Mouse (Mus musculus) ovary, postnatal 36 days (tissue): ENCODE measurements around the gene Catsperd.
"Not testable (repeated sequence)": the region's sequence is repeated elsewhere in the genome, so short reads cannot be mapped to it uniquely, and the experiment has no call there.

Source experiments
- DNase-seq: peaks from one replicate; pipeline ENCODE4 v3.0.0; 2022; ENCODE audit warnings: low spot score, mixed read lengths

Gene Catsperd

DNA sequence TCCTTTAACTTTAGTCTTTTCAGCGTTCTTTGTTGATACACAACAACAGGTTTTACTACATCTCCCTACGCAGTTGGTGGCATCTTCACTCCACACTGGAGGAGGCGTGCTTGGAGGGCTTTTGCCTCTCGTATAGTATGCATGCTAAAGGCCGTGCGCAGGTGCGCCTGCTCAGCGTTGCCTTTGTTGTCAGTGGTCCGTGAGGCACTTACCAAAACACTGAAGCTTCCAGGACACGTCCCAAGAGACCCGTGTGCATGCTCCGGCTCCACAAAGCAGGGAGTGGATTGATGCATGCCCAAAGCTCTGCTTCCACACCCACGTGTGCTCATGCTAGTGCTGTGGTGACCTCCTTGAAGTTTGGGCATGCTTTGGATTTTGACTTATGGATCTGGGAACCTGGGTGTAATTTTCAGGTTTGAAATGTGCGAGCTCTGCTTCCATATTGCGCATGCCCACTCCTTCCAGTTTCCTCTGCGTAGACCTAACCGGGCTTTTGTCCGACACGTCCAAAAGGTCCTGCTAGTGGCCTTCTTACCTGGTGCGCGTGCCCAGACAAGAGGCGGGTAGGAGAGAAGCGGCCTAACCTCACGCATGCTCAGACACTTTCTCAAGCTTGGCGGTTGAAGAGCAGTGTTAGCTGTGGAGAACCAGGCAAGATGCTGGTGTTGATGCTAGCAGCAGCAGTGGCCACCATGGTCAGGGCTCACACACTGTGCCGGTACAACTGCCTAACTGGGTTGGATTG lies at the start of gene Catsperd:
Gene Catsperd, plus strand, starts transcription at position 614 of the 748 bp plus-strand sequence.
- no peak for DNase-seq

DNA sequence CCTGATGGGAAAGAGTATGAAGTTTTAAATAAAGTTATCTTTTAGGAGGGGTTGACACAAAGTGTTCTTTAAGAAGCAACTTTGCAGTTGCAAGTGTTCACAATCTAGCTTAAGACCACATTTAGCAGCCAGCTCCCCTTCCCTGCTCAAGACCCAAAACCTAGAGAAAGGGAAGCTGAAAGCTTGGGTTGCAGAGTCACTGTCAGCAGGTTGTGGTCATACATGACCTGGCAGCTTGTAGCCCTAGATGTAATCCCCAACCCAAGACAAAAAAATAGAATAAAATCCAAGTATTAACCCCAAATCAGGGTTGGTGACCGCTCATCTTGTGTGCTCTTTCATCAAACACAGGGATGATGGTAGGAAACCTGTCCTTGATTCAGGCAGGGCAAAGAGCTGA lies 44.9 kb upstream of the Catsperd start:
- no peak for DNase-seq

DNA sequence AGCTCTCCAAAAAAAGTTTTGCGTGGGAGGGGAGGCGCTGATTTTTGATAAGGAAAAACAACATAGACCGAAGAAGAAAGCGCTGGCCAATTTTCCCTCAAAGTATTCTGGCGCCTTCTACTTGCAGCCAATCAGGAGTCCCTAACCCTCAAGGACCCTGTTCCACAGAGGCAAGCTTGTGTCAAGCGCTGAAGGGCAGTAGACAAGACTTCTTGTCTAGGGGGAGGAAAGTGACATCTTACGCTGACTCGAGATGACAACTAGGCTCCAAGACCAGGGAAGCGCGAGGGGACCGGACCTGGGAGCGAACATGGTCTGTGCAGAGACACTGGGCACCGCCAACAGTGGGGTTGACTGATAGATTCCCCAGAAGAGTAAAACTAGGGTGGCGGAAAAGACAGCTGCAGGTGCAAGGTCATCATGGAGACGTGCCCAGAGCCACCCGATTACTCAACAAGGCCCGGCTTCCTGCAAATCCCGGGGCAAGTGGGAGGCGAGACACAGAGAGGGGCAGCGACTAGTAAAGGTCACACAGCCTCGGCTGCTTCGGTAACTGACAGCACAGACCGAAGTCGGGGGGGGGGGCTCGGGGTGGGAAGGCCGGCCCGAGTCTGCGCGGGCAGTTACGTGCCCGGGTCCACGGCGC lies 44.2 kb upstream of the Catsperd start:
- peak; percentile 43 for DNase-seq

DNA sequence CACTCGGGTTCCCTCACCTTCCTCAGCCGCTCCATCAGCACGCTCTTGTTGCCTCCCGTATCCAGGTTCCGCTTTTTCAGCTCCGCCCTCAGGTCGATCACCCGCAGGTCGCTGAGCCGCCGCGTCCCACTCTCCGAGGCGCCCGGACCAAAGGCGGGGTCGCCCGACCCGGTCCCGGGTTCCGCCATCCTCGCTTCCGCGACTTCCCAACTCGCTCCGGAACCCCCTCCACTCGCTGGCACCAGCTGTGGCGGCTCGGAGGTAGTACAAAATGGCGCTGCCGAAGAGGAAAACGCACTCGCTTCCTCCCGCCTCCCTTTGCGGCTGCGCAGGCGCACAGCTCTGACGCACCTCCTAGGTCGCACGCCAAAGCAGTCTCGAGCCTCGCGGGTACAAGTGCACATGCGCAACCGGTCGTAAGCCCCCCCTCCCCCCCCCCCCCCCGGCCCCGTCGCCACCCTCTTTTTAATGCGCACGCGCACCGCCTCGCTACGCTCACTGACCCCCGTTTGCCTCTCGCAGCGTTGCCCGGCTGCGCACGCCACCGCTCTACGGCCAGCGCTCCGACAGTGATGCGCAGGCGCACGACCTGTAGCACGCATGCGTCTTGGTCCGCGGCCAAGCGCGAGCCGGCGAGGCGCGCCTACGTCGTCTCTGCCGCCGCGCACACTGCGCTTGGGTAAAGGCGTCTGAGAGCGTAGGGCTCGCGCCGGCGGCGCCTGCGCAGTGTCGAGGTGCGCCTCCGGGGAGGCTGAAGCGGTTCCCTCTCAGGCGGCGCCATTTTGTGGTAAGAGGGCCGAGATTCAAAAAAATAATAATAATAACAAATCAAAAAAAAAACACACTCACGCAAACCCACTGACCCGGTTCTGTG lies 43.4 kb upstream of the Catsperd start, which contains the start of the genes Safb2 and Safb:
Gene Safb2, minus strand, starts transcription at position 329 of the 874 bp plus-strand sequence.
Gene Safb, plus strand, starts transcription at position 569 of the 874 bp plus-strand sequence.
- peak; percentile 100 for DNase-seq

DNA sequence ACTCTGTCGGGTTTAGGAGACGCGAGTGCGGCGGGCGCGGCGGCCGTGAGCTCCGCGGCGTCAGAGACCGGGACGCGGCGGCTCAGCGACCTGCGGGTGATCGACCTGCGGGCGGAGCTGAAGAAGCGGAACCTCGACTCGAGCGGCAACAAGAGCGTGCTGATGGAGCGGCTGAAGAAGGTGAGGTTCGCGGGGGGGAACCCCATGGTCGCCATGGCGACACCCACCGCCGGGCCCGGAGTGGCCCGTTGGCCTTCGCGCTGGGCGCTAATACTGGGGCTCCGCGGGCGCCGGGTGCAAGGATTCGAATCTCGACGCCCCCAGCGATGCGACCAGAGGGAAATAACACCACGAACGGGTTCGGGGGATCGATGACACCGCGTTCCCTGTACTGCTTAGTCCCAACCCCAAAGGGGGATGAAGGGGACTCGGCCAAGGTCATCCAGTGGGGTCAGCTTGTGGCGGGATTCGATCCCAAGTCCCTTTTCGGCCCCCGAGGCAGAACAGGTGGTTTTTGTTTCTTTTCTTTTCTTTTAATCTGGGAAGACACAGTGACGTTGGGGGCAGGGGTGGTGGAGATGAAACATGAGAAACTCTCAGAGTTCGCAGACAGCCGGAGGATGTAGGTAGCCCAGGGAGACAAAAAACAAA lies 42.6 kb upstream of the Catsperd start:
- DNase-seq, result peak; percentile 65

DNA sequence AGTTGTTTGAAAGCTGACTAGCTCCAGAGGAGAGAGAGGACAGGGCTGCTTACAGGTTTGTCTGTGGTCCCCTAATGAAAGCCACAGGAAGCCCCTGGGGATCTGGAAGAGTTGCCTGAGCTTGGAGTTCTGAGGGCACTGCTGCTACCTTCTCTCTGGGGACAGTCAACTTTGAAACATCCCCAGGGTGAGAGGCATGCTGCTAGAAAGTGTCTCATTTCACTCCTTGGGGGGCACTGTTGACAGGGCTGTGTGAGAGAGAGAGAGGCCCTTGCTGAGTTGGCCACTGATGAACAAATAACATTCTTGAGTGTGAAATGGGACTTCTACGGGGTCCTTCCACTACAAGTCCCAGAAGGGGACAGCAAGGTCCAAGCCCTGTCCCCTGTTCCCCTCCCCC lies 40.2 kb upstream of the Catsperd start:
- DNase-seq, result no peak

DNA sequence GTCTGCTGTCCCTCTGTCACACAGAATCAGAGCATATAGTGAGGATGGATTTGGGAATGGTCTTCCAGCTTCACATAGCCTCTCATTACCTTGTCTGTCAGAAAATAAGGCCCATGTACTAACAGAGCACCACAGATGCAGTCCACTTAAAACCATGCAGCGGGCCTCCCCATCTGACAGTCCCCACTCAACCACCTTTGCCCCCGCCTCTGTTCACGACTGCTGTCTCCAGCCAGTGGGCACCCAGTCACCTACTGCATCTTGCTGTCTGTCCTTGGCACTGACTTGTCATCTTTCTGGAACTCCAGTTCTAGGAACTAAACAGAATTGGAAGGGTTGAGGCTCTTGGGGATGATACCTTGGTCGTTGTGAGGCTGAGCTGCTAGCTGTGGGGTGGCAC lies 39.0 kb upstream of the Catsperd start:
- DNase-seq, result no peak

DNA sequence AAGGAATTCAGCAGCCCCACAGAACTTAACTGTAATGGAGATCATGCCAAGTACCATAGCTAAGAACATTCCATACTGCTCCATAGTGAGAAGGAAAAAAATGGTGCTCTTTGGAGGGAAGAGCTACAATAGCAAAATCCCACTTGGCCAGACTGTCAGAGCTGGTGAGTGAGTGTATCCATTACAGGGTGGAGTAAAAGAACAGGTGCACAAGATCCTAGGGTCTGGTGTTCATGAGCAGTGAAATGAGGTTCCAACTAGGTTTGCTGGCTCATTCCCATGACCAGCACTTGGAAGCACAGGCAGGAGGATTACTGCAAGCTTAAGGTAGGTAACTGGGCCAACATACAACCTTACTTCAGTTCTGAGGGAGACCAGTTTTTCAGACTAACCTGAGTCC lies 35.4 kb upstream of the Catsperd start:
- no peak for DNase-seq

DNA sequence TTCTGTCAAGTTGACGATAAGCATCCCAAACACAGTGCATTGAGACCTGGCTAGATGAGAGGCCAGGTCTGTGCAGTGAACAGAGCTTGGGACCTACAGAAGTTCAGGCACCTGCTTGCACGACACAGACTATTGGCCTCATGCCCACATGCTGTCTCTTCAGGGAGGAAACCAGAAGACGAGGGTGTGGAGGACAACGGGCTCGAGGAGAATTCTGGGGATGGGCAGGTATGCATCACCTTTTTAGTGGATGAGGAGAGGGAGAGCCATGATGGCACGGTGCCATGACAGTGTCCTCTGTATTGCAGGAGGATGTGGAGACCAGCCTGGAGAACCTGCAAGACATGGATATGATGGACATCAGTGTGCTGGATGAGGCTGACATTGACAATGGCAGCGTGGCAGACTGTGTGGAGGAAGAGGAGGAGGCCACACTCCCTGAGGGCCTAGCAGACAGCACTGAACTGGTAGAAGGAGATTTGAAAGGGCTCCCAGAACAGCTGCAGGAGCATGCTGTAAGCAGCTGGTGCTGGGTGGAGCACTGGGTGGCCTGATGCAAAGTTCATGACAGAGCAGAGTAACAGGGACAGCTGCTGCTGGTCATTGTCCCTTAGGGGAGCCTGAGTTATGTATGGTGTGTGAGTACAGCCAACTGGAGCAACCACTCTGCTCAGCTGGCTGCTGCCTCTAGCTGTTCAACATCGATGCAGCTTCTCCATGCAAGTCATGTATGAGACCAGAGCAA lies 34.2 kb upstream of the Catsperd start:
- DNase-seq, result no peak

DNA sequence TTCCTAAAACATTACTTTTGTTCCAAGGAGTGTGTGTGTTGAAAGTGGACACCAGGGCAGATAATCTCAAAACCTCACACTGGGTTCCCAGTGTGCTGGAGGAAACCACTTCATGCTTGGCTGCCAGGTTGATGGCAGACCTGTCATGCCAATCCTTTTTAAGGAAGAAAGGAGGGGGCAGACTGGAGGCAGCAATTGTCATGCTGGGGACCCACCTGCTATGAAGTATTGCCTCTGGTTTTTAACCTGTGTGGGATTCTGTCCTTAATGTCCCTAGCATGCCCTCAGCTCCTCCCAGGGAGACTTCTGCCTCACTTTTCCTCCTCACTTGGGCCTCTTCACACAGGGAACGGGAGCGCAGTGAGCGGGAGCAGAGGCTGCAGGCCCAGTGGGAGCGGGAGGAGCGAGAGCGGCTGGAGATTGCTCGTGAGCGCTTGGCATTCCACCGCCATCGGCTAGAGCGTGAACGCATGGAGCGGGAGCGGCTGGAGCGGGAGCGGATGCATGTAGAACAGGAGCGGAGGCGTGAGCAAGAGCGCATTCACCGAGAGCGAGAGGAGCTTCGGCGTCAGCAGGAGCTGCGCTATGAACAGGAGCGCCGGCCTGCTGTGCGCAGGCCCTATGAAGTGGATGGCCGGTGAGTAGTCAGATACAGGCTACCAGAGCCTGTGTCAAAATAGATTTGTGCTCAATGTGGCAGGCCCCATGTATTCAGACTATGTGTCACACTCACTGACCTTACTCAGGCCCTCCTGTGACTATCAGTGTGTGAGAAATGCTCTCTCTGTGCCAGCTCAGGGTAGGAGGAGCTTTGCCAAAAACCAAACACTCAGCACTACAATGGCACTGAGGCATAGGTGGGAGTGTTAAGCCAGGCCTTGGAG lies 24.5 kb upstream of the Catsperd start:
- DNase-seq, result no peak

DNA sequence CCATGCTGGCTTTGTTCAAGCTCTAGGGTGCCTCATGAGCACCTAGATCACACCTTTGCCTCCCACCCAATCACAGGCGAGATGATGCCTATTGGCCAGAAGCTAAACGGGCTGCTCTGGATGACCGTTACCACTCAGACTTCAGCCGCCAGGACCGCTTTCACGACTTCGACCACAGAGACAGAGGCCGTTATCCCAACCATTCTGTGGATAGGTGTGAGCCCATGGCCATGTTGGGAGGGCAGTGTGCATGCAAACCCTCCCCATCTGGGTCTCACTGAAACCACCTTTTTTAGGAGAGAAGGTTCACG lies 23.9 kb upstream of the Catsperd start:
- DNase-seq, result no peak

DNA sequence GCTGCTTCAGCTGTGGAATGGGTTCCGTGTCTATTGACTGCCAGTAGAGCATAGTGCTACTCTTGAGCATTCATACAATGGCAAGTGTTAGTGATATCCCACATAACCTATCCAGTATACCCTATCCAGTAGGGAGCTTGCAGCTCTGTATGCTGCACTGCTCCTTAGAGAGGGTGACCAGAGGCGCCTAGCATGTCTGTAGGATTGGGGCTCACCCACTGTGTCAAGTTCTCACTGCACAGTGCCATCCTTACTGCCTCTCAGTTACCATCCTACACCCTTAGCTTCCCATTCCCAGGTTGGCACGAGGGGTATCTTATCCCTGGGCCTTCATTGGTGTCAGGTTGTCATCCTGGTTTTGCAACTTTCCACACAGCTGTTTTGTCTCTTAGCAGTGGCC lies 23.5 kb upstream of the Catsperd start:
- DNase-seq, result no peak

DNA sequence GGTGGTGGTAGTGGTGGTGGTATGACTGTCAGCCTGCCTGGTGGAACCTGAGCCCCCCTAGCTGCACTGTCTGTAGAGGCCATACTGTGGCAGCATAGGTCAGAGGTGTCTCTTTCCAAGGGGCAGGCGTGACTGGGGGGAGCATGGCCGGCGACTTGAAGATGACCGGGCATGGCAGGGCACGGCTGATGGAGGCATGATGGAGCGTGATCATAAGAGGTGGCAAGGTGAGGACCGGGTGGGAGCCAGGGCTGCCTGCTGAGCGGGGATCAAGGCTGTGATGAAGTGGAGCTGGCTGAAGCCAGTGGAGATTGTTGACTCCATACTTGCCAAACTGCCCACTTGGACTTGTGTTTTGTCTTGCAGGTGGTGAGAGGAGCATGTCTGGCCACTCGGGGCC lies 22.5 kb upstream of the Catsperd start:
- no peak for DNase-seq

DNA sequence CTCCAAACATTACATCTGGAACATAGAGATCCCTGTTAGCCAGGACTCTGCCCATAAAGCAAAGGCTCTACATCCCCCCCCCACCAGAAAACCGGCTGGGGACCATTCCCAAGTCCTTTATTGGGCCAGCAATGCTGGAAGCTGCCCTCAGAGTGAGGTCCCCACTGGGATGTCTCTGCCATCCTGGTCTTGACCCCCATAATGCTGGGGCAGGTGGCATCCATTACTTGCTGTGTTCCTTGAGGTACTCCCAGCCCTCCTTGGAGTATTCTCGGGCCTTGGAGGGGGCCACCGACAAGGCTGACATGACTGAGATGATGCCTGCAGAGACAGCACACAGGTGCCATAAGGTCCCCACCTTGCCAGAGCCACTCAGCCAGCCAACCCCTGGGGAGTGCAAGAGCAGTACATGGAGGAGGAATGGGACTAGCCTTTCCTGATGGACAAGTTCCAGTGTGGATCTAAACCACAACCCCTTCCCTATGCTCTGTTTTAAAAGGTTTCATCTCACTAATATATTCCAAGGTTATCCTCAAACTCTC lies 20.4 kb upstream of the Catsperd start:
- DNase-seq, result no peak

DNA sequence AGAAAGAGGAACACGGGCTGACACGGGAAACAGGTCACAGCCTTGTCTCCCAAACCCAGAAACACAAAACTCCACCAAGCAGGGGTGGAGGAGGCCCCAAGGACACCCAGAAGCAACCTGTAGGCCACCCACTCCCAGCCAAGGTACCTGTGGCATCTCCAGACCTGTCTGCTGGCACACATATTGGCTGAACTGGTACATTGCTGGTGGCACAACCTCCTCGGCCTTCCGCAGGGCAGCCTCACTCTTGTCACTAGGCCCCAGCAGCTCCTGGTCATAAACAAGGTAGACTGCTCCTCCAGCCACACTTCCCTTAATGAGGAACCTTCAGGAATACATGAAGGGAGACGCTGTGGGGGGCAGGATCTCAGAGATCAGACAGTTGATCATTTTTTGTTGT lies 19.2 kb upstream of the Catsperd start:
- DNase-seq, result no peak

DNA sequence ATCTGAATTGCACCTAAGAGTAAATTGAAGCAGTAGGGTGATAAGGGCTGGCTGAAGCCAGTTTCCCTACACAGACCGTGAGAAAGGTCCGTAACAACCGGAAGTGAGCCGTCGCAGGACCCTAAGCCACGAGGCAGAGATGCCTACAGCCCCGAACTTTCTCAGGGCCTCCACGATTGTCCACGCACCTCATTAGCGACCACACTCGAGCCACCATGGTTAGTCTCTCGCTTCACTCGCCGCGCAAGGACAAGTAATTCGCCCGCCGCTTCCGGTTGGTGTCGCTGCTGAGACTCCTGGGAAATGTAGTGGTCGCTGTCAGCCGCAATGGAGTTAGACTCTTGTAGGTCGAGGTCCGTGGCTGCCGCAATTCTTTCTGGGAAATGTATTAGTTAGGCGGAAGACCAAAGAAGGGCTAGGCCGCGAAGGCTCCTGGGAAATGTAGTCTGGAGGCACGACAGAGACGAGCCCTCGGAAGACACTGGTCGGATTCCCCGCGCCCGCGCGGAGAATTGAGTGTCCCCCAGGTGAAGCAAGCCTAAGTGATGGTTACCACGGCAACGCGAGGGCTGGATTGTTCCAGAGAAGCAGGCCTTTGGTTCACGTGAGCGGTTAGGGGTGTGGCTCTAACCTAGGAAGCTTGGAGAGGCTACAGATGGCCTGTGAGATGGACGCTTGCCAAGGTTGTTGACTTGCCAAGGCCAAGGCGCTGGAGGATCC lies 18.3 kb upstream of the Catsperd start, which contains the start of gene 2410015M20Rik:
Gene 2410015M20Rik, minus strand, starts transcription at position 320 of the 720 bp plus-strand sequence.
- peak; percentile 90 for DNase-seq

DNA sequence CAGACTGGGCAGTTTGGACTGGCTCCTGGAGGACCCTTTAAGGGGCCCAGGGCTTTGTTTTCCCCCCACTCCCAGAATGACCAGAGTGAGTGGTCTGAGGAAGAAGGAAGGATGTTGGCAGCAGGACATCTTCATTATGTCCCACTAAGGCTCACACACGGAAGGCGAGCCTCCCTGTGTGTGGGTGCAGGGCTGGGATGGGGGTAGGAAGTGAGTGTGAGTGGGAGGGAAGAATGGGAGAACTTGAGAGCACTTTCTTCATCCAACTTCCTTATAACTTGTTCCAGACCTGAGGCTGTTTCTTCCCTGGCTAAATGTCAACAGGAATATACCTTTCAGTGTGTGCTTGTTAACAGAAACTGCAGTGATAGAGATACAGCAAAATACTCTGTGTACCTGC lies 16.6 kb upstream of the Catsperd start:
- no peak for DNase-seq

DNA sequence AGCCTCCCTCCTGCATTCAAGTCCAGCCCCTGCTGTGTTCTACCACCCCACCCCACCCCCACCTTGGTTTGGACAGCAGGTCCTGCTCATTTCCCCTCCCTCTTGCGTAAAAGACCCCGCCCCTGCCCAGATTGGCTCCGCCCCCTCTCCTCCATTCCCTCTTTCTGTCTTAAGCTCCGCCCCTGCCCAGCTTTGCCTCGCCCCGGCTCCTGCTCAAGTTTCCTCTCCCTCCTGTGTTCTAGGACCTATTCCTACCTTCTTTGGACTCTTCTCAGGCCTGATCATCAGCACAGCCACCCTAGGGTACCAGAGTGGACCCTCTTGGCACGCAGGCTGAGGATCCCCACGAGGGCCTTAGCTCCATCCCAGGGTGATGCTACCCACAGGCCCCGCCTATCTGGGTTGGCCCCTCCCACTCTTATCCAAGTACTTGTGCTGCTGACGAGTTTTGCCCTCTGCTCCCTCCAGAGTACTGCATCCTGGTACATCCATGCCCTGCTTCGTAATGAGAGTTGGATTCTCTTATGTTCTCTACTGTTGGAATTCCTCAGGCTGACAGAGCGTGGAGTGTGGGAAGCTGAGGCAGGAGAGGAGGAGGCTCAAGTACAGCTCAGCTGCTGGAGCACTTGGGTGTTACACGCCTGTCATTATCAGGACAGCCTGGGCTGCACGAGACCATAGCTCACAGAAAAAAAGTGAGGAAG lies 15.9 kb upstream of the Catsperd start:
- peak; percentile 50 for DNase-seq

DNA sequence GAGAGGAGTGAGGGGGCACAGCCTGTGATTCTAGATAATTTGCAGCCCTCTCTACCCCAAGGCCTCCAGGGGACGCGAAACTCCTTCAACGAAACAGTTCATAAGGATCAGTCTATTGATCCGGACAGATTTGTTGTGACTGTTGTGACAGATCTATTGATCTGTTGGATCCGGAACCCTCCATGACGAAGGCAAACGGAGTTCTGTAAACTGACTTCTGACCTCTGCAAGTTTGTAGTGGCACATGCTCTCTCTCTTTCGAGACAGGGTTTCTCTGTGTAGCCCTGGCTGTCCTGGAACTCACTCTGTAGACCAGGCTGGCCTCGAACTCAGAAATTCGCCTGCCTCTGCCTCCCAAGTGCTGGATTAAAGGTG lies 15.4 kb upstream of the Catsperd start:
- DNase-seq, result not testable (repeated sequence)
